Mouse (Mus musculus) intestine, postnatal 0 days (tissue): ENCODE measurements around the gene Zfp804a. TPM values are rescaled to one million over a fixed set of nuclear protein-coding genes. Genes with fewer than 3 reads are reported as not detected.

Source experiments
- ATAC-seq: fragments of 200-750 bp; cut with Nextera tagmentation; 2 replicates; pipeline ENCODE4 v1.8.0; 2017; ENCODE audit warnings: mild to moderate bottlenecking, moderate TSS enrichment, moderate library complexity
- H3K27ac ChIP-seq: fragments of 300-500 bp; sonication (generic); 2 replicates; pipeline ENCODE4 v1.5.1; 2014; ENCODE audit warnings: mild to moderate bottlenecking, low read depth, low read length, moderate library complexity
- H3K27me3 ChIP-seq: fragments of 300-500 bp; sonication (generic); replicated peaks from 2 replicates; pipeline ENCODE4 v1.6.1; 2014; ENCODE audit warnings: low read length, mixed read lengths; ENCODE audit not compliant: control insufficient read depth, insufficient read depth
- H3K36me3 ChIP-seq: fragments of 300-500 bp; sonication (generic); 2 replicates; pipeline ENCODE4 v1.6.1; 2014; ENCODE audit warnings: mild to moderate bottlenecking, moderate library complexity; ENCODE audit not compliant: control insufficient read depth, insufficient read depth
- H3K4me1 ChIP-seq: fragments of 300-500 bp; sonication (generic); replicated peaks from 2 replicates; pipeline ENCODE4 v1.6.1; 2014; ENCODE audit warnings: antibody characterized with exemption, low read length, mixed read lengths; ENCODE audit not compliant: control insufficient read depth, insufficient read depth
- H3K4me2 ChIP-seq: fragments of 300-500 bp; sonication (generic); replicated peaks from 2 replicates; pipeline ENCODE4 v1.6.1; 2014; ENCODE audit warnings: low read depth, mild to moderate bottlenecking, moderate library complexity
- H3K4me3 ChIP-seq: fragments of 300-500 bp; sonication (generic); 2 replicates; pipeline ENCODE4 v1.5.1; 2014; ENCODE audit warnings: low read depth, low read length
- H3K9ac ChIP-seq: fragments of 300-500 bp; sonication (generic); 2 replicates; pipeline ENCODE4 v1.6.1; 2014; ENCODE audit warnings: mild to moderate bottlenecking, low read depth, low read length
- H3K9me3 ChIP-seq: fragments of 300-500 bp; sonication (generic); 2 replicates; pipeline ENCODE4 v1.6.1; 2016; ENCODE audit warnings: mixed run types; ENCODE audit not compliant: control insufficient read depth
- CTCF ChIP-seq: sonication (generic); IDR thresholded peaks from 2 replicates; pipeline ENCODE4 v1.5.1; 2016; ENCODE audit warnings: low read depth, mild to moderate bottlenecking, control low read depth, antibody characterized with exemption, moderate library complexity
- WGBS: fragments of 180-500 bp; shearing (Covaris S2); extraction: QIAGEN DNeasy Blood & Tissue Kit; methylation state at CpG from one replicate; pipeline ENCODE4 v1.1.7; 2014; 5-methylcytosine and 5-hydroxymethylcytosine counted together
- polyA plus RNA-seq: library from polyadenylated mRNA; unstranded; fragments of >200 nt; fragmentation: Nextera tagmentation; extraction: Ambion mirVana; gene quantifications from 2 replicates; pipeline ENCODE4 v1.2.1, GENCODE M21; 2015

Zfp804a gene
- polyA plus RNA-seq, 1 experiment from 2014 or later, result 1.4 TPM

- 47% methylated on average over 2 of the region's 2 CpGs for WGBS
- ATAC-seq, result no peak
- no peak overlapping the region for H3K4me3 ChIP-seq
Measured at GRCm38 (mm10) chr2:82119577-82119976, 66.6 kb downstream of the Zfp804a start.

GRCm38 (mm10) chr2:82178693-82179092 is 125.7 kb downstream of the Zfp804a start:
- Histone ChIP-seq H3K9me3 (no peaks in the 10 kb centered on the region), H3K4me3 (no peak overlapping the region), H3K9ac (no peak overlapping the region), H3K4me2 (no peak overlapping the region), H3K27ac (no peak overlapping the region), H3K36me3 (no peaks in the 10 kb centered on the region), H3K27me3 (no peaks in the 10 kb centered on the region), H3K4me1 (no peaks in the 10 kb centered on the region)
- ATAC-seq, result no peak
- no peak for TF ChIP-seq CTCF
- 87% methylated on average over 2 of the region's 2 CpGs for WGBS

More at GRCm38 (mm10) chr2:82119577-82119976, 66.6 kb downstream of the Zfp804a start:
- no peak overlapping the region for H3K9ac ChIP-seq
- H3K4me2 ChIP-seq, result no peak overlapping the region
- H3K36me3 ChIP-seq, result no peaks in the 10 kb centered on the region
- no peaks in the 10 kb centered on the region for H3K9me3 ChIP-seq
- no peak for TF ChIP-seq CTCF
- H3K4me1 ChIP-seq, result no peaks in the 10 kb centered on the region
- H3K27ac ChIP-seq, result no peak overlapping the region
- no peaks in the 10 kb centered on the region for H3K27me3 ChIP-seq

GRCm38 (mm10) chr2:82181010-82181409 is 128.0 kb downstream of the Zfp804a start:
- Histone ChIP-seq H3K27ac (no peak overlapping the region), H3K4me2 (no peak overlapping the region), H3K9ac (no peak overlapping the region), H3K4me3 (no peak overlapping the region), H3K27me3 (no peaks in the 10 kb centered on the region), H3K36me3 (no peaks in the 10 kb centered on the region), H3K9me3 (no peaks in the 10 kb centered on the region), H3K4me1 (no peaks in the 10 kb centered on the region)
- WGBS, result 75% methylated on average over 1 of the region's 1 CpGs
- no peak for ATAC-seq
- TF ChIP-seq CTCF, result no peak

- Histone ChIP-seq H3K4me2 (no peak overlapping the region), H3K4me3 (no peak overlapping the region), H3K27me3 (no peaks in the 10 kb centered on the region), H3K4me1 (no peaks in the 10 kb centered on the region), H3K9ac (no peak overlapping the region), H3K27ac (no peak overlapping the region), H3K36me3 (no peaks in the 10 kb centered on the region), H3K9me3 (no peaks in the 10 kb centered on the region)
- TF ChIP-seq CTCF, result no peak
- 46% methylated on average over 5 of the region's 5 CpGs for WGBS
- ATAC-seq, result no peak
Measured at GRCm38 (mm10) chr2:82199901-82200300, 146.9 kb downstream of the Zfp804a start.

GRCm38 (mm10) chr2:82200616-82201015 is 147.6 kb downstream of the Zfp804a start:
- Histone ChIP-seq H3K4me1 (no peaks in the 10 kb centered on the region), H3K4me3 (no peak overlapping the region), H3K27me3 (no peaks in the 10 kb centered on the region), H3K27ac (no peak overlapping the region), H3K9me3 (no peaks in the 10 kb centered on the region), H3K36me3 (no peaks in the 10 kb centered on the region), H3K4me2 (no peak overlapping the region), H3K9ac (no peak overlapping the region)
- WGBS, result 80% methylated on average over 5 of the region's 5 CpGs
- ATAC-seq, result no peak
- no peak for TF ChIP-seq CTCF

- no peak for ATAC-seq
Measured at GRCm38 (mm10) chr2:82210605-82211004, 157.6 kb downstream of the Zfp804a start.

GRCm38 (mm10) chr2:82211972-82212371 is 158.9 kb downstream of the Zfp804a start:
- H3K9ac ChIP-seq, result no peak overlapping the region

More at GRCm38 (mm10) chr2:82210605-82211004, 157.6 kb downstream of the Zfp804a start:
- Histone ChIP-seq H3K36me3 (no peaks in the 10 kb centered on the region), H3K4me3 (no peak overlapping the region), H3K27ac (no peak overlapping the region), H3K9me3 (no peaks in the 10 kb centered on the region), H3K4me1 (no peaks in the 10 kb centered on the region), H3K27me3 (no peaks in the 10 kb centered on the region), H3K4me2 (no peak overlapping the region), H3K9ac (no peak overlapping the region)
- WGBS, result 83% methylated on average over 1 of the region's 1 CpGs
- no peak for TF ChIP-seq CTCF

More at GRCm38 (mm10) chr2:82211972-82212371, 158.9 kb downstream of the Zfp804a start:
- Histone ChIP-seq H3K9me3 (no peaks in the 10 kb centered on the region), H3K27ac (no peak overlapping the region), H3K4me2 (no peak overlapping the region), H3K36me3 (no peaks in the 10 kb centered on the region), H3K4me1 (no peaks in the 10 kb centered on the region), H3K27me3 (no peaks in the 10 kb centered on the region), H3K4me3 (no peak overlapping the region)
- no peak for TF ChIP-seq CTCF
- WGBS, result 91% methylated on average over 1 of the region's 1 CpGs
- no peak for ATAC-seq
